Mouse (Mus musculus) forebrain, embryonic 13.5 days (tissue): ENCODE data around the gene Esam. TPM values are rescaled to one million over a fixed set of nuclear protein-coding genes. Genes with fewer than 3 reads are reported as not detected.

Experiments used
- ATAC-seq: fragments of 200-750 bp; cut with Nextera tagmentation; 2 replicates; pipeline ENCODE4 v1.8.0; 2017
- H3K27ac ChIP-seq: fragments of 300-500 bp; sonication (generic); 2 replicates; pipeline ENCODE4 v1.5.1; 2015; ENCODE audit warnings: inconsistent platforms, mild to moderate bottlenecking, moderate library complexity
- H3K27me3 ChIP-seq: fragments of 300-500 bp; sonication (generic); 2 replicates; pipeline ENCODE4 v1.6.1; 2015; ENCODE audit warnings: mild to moderate bottlenecking, inconsistent platforms
- H3K36me3 ChIP-seq: fragments of 300-500 bp; sonication (generic); 2 replicates; pipeline ENCODE4 v1.6.1; 2015; ENCODE audit warnings: mild to moderate bottlenecking, inconsistent platforms; ENCODE audit not compliant: poor library complexity, severe bottlenecking
- H3K4me1 ChIP-seq: fragments of 300-500 bp; sonication (generic); 2 replicates; pipeline ENCODE4 v1.6.1; 2015; ENCODE audit warnings: inconsistent platforms
- H3K4me2 ChIP-seq: fragments of 300-500 bp; sonication (generic); 2 replicates; pipeline ENCODE4 v1.6.1; 2015; ENCODE audit warnings: inconsistent platforms, mild to moderate bottlenecking, moderate library complexity
- H3K4me3 ChIP-seq: fragments of 300-500 bp; sonication (generic); 2 replicates; pipeline ENCODE4 v1.5.1; 2015; ENCODE audit warnings: mild to moderate bottlenecking, inconsistent platforms
- H3K9ac ChIP-seq: fragments of 300-500 bp; sonication (generic); 2 replicates; pipeline ENCODE4 v1.6.1; 2015; ENCODE audit warnings: mild to moderate bottlenecking, inconsistent platforms
- H3K9me3 ChIP-seq: fragments of 300-500 bp; sonication (generic); replicated peaks from 2 replicates; pipeline ENCODE4 v1.6.1; 2016; ENCODE audit warnings: inconsistent platforms
- WGBS: fragments of 180-500 bp; shearing (Covaris S2); methylation state at CpG from one replicate; pipeline ENCODE4 v1.1.7; 2015; 5-methylcytosine and 5-hydroxymethylcytosine counted together
- polyA plus RNA-seq: library from polyadenylated mRNA; unstranded; fragments of >200 nt; fragmentation: Nextera tagmentation; extraction: Ambion mirVana; gene quantifications from 2 replicates; pipeline ENCODE4 v1.2.1, GENCODE M21; 2015

Esam gene
- polyA plus RNA-seq, result 29.7 and 31.5 TPM in 2 replicates

DNA sequence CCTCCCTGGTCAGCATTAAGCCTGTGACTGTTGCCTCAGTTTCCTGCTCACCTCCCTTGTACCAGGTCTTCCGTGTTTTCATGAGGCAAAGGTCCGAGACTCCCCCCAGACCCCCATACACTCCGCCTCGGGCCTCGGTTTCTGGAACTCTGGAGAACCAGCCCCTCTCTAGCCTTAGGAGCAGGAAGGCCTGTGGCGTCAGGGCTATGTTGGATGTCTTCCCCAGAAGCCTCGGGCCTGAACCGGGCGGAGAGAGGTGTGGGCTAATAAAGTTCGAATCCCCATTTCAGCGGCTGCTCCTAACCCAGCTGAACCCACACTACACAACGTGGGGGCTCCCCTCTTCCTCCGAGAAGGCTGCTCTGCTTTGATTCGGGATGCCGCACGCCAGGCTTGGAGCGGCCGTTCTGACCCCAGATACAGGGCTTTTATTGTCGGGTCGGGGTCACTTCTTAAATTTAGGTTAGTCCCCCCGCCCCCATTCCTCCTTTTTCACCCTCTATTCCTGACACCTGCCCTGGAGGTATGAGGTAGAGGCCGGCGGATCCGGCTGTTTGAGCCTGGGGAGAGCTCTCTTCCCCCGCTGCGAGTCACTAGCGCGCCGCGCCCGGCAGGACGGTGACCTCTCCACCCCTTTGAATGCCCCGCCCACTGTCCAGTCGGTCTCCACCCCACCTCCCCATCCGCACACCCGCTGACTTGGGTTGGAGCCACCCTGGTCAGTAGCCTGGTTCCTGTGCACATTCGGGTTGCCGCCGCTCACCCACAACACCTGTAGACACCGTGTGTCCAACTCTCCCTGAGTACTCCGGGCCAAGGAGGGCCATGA, at the start of gene Esam:
Gene Esam, plus strand, starts transcription at position 683 of the 829 bp plus-strand sequence.
- Histone ChIP-seq H3K27me3 (peaks cover 72% of the 10 kb centered on the region), H3K9ac (no peak within 1 kb of the TSS), H3K27ac (no peak within 1 kb of the TSS), H3K4me1 (peaks cover 27% of the 10 kb centered on the region), H3K4me2 (0 out of 2 replicates have a peak within 1 kb of the TSS, but pooled peaks have one; percentile 5), H3K4me3 (0 out of 2 replicates have a peak within 1 kb of the TSS, but pooled peaks have one; percentile 4), H3K36me3 (peaks cover 34% of the 10 kb centered on the region), H3K9me3 (no peaks in the 10 kb centered on the region)
- 5% methylated on average over 41 of the region's 41 CpGs for WGBS
- no peak for ATAC-seq

DNA sequence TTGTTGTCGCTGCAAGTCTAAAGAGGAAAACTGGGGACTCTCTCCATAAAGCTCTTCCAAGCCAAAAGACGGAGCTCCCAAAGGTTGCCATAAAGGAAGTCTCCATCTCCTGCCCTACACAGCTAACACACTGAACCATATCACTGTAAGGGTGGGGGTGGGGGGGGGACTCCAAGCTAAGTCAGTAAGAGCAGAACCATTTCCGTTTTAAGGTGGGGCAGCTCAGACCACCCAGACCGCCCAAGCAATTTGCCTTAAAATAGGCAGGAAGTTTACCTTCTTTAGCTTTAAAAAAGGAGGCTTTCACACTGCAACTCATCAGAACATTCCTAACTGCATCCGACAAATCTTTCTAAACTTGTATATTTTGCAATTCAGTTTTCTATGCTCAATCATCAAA, 42.7 kb upstream of the Esam start:
- H3K27me3 ChIP-seq, result no peaks in the 10 kb centered on the region
- H3K27ac ChIP-seq, result no peak overlapping the region
- H3K36me3 ChIP-seq, result no peaks in the 10 kb centered on the region
- H3K9me3 ChIP-seq, result no peaks in the 10 kb centered on the region
- ATAC-seq, result no peak
- no peak overlapping the region for H3K4me2 ChIP-seq
- 72% methylated on average over 5 of the region's 5 CpGs for WGBS
- H3K4me3 ChIP-seq, result no peak overlapping the region
- no peak overlapping the region for H3K9ac ChIP-seq
- peaks cover 12% of the 10 kb centered on the region for H3K4me1 ChIP-seq

DNA sequence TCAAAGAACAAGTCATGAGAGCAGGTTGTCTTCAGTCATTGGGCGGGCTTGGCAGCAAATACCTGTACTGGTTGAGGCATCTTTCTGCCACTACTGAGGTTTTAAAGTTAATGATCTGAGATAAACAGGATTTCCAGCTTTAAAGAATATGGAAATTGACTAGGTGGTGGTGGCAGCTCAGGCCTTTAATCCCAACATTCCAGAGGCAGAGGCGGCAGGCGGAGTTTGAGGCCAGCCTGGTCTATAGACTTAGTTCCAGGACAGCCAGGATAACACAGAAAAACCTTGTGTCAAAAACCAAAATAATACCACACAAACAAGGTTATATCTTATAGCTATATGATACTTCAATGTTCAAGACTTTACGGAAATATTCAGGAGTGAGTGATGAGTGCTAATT, 39.8 kb upstream of the Esam start:
- peak overlapping the region; percentile 97 for H3K4me3 ChIP-seq
- peak overlapping the region; percentile 98 for H3K27ac ChIP-seq
- H3K27me3 ChIP-seq, result no peaks in the 10 kb centered on the region
- H3K4me2 ChIP-seq, result peak overlapping the region; percentile 94
- peak overlapping the region; percentile 96; the same call in 1 of the 2 replicates for H3K9ac ChIP-seq
- no peak for ATAC-seq
- 33% methylated on average over 4 of the region's 4 CpGs for WGBS
- H3K36me3 ChIP-seq, result no peaks in the 10 kb centered on the region
- peaks cover 27% of the 10 kb centered on the region for H3K4me1 ChIP-seq
- H3K9me3 ChIP-seq, result no peaks in the 10 kb centered on the region

DNA sequence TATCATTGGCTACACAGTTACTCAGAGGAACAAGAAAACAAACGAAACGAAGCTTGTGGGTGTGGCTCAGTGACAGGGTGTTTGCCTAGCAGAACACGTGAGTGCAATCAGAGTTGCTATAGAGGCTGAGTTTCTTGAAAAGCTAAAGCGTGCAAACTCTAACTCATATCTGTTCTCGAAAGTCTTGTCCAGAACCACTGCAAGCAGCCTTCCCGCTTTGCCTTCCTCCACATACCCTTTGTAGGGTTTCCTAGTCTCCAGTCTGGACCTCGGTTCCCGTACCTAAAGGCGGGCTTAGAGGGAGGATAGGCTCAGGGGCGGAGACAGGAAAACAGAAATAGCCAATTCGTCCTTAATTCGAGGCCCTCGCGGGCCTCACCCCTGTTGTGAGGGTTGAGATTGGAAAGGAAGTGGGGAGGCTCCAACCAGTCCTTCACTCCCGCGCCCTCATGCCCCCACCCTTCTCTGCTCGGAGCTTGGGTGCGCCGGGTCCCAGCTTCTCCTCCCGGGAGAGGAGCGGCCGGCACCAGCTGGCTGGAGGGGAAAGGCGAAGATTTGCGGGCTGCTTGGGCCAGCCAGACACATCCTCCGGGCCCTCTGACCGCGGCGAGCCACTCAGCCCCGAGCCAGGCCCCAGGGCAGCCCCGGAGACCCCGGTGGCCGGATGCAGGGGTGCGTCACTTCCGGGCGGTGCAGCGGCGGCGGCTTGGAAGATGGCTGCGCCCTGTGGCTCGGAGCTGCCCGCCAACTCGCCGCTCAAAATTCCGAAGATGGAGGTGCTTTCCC, 39.1 kb upstream of the Esam start, which contains the start of gene Msantd2:
Gene Msantd2, plus strand, starts transcription at position 709 of the 786 bp plus-strand sequence.
- H3K9ac ChIP-seq, result peak within 1 kb of the TSS; percentile 96
- peaks cover 6% of the 10 kb centered on the region for H3K36me3 ChIP-seq
- H3K27me3 ChIP-seq, result no peaks in the 10 kb centered on the region
- peak; percentile 98 for ATAC-seq
- under 1% methylated on average over 40 of the region's 44 CpGs for WGBS
- peak within 1 kb of the TSS; percentile 94 for H3K4me2 ChIP-seq
- peak within 1 kb of the TSS; percentile 97 for H3K4me3 ChIP-seq
- H3K27ac ChIP-seq, result peak within 1 kb of the TSS; percentile 98
- 0 out of 2 replicates have a peak, but pooled peaks cover 1% of the 10 kb centered on the region for H3K9me3 ChIP-seq
- peaks cover 27% of the 10 kb centered on the region for H3K4me1 ChIP-seq

DNA sequence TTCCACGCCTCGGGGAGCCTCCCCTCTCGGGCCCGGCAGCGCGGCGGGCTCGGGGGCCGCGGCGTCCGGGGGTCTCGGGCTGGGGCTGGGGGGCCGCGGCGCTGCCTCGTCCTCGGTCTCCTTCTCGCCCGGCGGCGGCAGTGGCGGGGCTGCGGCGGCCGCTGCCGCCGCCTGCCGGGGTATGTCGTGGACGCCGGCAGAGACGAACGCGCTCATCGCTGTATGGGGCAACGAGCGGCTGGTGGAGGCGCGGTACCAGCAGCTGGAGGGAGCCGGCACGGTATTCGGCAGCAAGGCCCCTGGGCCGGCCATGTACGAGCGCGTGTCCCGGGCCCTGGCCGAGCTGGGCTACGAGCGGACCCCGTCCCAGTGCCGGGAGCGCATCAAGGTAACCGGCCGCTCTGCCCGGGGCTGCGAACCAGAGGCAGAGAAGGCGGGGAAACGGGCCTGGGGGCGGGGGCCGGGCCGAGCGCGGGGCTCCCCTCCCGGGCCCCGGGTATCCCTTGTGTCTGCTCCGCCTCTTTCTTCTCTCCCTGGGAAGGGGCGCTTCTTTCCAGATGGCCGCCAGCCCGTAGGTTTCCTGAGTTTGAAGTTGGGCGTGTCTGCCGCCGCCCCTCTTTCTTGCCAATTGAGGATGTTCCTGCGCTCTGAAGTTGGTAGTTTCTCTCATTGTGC, 38.3 kb upstream of the Esam start:
- Histone ChIP-seq H3K9me3 (0 out of 2 replicates have a peak, but pooled peaks cover 4% of the 10 kb centered on the region), H3K4me2 (peak overlapping the region; percentile 94), H3K4me1 (peaks cover 27% of the 10 kb centered on the region), H3K4me3 (peak overlapping the region; percentile 97), H3K9ac (peak overlapping the region; percentile 96), H3K36me3 (peaks cover 10% of the 10 kb centered on the region), H3K27ac (peak overlapping the region; percentile 98), H3K27me3 (no peaks in the 10 kb centered on the region)
- ATAC-seq, result peak; percentile 81
- 0% methylated on average over 59 of the region's 75 CpGs for WGBS

DNA sequence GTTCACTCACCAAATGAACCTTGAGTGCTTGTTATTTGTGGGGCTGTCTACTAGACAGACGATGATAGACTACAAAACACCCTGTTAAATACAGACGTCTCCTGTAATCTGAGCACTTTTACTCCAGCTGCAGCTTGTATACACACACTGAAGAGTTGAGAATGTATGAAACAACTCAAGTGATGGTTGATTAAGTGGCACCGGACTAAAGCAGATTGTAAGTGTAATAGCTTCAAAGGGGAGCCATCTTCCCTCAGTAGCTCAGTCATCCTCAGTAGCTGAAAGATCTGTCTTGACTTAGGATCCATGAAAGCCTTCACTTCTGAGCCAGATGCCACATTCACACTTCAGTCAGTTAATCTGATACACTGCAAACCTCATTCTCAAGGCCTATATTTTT, 32.1 kb upstream of the Esam start:
- H3K27ac ChIP-seq, result no peak overlapping the region
- H3K27me3 ChIP-seq, result no peaks in the 10 kb centered on the region
- peaks cover 16% of the 10 kb centered on the region for H3K36me3 ChIP-seq
- H3K9ac ChIP-seq, result no peak overlapping the region
- H3K4me3 ChIP-seq, result no peak overlapping the region
- H3K4me2 ChIP-seq, result no peak overlapping the region
- 73% methylated on average over 3 of the region's 3 CpGs for WGBS
- 0 out of 2 replicates have a peak, but pooled peaks cover 4% of the 10 kb centered on the region for H3K9me3 ChIP-seq
- no peak for ATAC-seq
- peaks cover 14% of the 10 kb centered on the region for H3K4me1 ChIP-seq

DNA sequence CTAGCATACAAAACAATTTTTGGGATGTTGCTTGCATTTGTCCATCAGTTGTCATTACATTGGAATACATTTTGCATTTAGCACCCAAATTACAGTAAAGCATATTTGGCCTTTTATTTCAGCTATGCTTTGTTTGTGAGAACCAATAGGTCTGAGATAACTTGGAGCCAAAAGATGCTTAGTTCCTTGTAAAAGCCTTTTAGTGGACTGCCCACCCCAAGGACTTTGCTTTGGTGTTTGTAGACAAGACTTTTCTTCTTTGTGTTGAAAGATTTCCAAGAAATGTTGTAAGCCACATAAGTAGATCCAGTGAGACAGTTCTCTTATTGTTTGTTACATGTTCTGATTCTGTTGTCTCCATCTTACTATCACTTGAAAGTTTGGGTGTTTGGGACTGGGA, 31.6 kb upstream of the Esam start:
- H3K36me3 ChIP-seq, result peaks cover 16% of the 10 kb centered on the region
- no peak overlapping the region for H3K4me3 ChIP-seq
- no peaks in the 10 kb centered on the region for H3K27me3 ChIP-seq
- ATAC-seq, result no peak
- no peak overlapping the region for H3K27ac ChIP-seq
- H3K4me2 ChIP-seq, result no peak overlapping the region
- H3K9me3 ChIP-seq, result 0 out of 2 replicates have a peak, but pooled peaks cover 4% of the 10 kb centered on the region
- no peak overlapping the region for H3K9ac ChIP-seq
- peaks cover 8% of the 10 kb centered on the region for H3K4me1 ChIP-seq

DNA sequence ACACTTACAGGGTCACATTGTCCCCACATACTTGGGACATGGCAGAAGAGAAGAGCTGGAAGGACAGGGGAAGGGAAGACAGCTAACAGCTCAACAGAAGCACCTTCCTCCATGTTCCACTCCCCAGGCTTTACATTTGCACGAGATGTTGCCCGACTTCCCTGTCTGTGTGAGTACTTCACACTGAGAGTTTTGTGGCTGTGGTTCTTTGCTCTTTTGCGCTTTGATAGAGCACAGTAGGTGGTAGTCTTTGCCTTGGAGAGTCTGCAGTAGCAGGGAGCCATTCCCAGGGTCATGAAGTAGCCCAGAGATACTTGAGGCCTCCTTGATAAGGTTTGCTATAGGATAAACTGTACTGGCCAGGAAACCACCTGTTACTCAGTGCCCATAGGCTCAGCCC, 27.7 kb upstream of the Esam start:
- no peak overlapping the region for H3K4me2 ChIP-seq
- peaks cover 6% of the 10 kb centered on the region; the same call in 1 of the 2 replicates for H3K36me3 ChIP-seq
- no peak for ATAC-seq
- H3K9ac ChIP-seq, result no peak overlapping the region
- peaks cover 6% of the 10 kb centered on the region; the same call in 1 of the 2 replicates for H3K4me1 ChIP-seq
- H3K9me3 ChIP-seq, result no peaks in the 10 kb centered on the region
- H3K27me3 ChIP-seq, result no peaks in the 10 kb centered on the region
- 72% methylated on average over 3 of the region's 3 CpGs for WGBS
- H3K27ac ChIP-seq, result no peak overlapping the region
- H3K4me3 ChIP-seq, result no peak overlapping the region

DNA sequence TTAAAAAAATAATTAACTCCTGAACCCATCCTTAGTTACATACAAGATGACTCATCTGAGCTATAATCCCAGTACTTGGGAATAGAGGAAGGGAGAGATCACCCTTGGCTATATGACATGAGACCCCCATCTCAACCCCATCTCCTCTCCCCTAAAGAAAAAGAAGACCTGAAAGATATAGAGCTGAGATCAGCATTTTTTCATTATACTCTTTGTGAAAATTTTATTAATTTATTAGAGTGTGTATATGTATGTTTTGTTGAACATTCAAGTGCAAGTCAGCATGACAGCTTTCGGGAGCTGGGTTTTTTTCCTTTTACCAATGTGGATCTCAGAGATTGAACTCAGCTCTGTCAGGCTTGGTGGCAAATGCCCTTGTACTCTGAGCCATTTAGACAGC, 26.7 kb upstream of the Esam start:
- no peaks in the 10 kb centered on the region for H3K9me3 ChIP-seq
- WGBS, result 88% methylated on average over 1 of the region's 1 CpGs
- no peak overlapping the region for H3K27ac ChIP-seq
- 0 out of 2 replicates have a peak, but pooled peaks cover under 1% of the 10 kb centered on the region for H3K4me1 ChIP-seq
- peaks cover 3% of the 10 kb centered on the region; the same call in 1 of the 2 replicates for H3K36me3 ChIP-seq
- ATAC-seq, result no peak
- H3K4me3 ChIP-seq, result no peak overlapping the region
- H3K27me3 ChIP-seq, result no peaks in the 10 kb centered on the region
- no peak overlapping the region for H3K4me2 ChIP-seq
- no peak overlapping the region for H3K9ac ChIP-seq

DNA sequence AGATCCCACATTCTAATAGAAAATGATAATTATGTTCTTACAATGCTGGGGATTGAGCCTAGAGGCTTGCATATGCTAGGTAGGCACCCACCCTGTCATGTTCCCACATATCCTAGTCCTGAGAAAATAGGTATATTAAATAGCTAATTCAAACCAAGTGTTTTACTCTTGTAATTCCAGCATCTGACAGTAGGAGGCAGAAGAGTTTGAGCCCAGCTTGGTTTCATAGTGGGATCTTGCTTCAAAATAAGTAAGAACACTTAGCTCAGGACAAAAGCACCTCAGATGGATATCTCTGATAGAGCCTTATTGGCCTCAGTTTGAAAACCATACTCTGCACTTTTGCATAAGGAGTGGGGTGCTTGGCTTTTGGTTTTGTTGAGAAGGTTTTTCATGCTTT, 23.5 kb upstream of the Esam start:
- no peak for ATAC-seq
- Histone ChIP-seq H3K4me2 (no peak overlapping the region), H3K9me3 (no peaks in the 10 kb centered on the region), H3K4me1 (peaks cover 7% of the 10 kb centered on the region), H3K36me3 (peaks cover 3% of the 10 kb centered on the region; the same call in 1 of the 2 replicates), H3K9ac (no peak overlapping the region), H3K4me3 (no peak overlapping the region), H3K27me3 (no peaks in the 10 kb centered on the region), H3K27ac (no peak overlapping the region)

DNA sequence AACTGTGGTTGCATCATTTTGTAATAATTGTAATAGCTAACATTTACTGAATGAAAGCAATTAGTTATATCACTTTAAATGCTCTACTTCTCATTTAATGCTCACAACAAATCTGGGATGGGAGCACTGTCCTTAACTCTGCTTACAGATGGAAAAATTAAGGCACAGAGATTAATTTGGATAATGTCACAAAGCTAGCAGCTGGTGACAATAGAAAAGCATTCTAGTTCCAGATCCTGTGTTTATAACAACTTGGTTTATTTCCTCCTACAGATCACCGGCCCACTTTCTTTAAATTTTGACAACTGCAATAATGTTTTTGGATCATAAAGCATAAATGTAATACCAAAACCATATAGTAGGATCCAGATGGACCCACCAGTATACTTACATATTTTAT, 21.9 kb upstream of the Esam start:
- Histone ChIP-seq H3K27me3 (no peaks in the 10 kb centered on the region), H3K4me2 (no peak overlapping the region), H3K9ac (no peak overlapping the region), H3K36me3 (no peaks in the 10 kb centered on the region), H3K4me1 (peaks cover 7% of the 10 kb centered on the region), H3K9me3 (no peaks in the 10 kb centered on the region), H3K4me3 (no peak overlapping the region), H3K27ac (no peak overlapping the region)
- ATAC-seq, result no peak
- WGBS, result 95% methylated on average over 1 of the region's 1 CpGs
